Mouse (Mus musculus): Measurements from ENCODE around the gene Pik3c2g.

The Pik3c2g gene

DNA sequence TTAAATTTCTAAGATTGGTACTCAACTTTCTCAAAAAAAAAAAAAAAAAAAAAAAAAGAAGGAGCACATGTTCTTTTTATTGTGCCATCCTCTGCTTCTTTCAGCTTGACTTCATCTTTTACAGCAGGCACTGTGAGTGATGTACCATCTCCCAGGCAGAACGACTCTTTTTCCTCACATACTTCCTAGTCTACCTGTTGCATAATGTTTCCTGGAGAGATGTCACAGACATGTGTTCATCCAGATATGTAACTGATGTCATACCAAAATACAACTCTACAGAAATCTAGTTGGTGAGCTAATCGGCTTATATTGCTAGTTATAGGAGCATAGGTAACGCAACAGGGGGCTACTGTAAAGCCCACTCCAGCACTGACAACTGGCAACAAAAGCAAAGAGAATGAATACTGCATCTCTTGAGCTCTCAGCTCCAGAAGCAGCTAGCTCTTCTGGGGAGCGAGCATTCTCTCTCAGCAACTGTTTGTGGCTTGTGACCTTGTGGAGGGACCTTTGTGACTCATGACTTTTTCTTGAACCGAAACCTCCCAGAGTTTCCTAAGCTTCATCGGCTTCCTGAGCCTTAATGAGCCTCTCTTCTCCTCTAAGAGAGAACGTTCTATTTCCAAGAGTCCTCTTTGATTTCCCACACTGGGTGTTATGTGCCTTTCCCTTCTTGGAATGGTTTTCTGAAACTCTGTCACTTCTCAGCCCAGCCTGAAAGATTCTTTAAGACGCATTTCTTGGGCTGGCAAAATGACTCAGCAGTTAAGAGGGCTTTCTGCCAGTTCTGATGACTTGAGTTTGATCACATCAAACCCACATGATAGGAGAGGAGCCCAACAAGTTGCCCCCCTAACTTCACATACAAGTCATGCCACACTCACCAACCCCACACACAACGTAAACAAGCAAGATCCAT lies 148.9 kb downstream of the Pik3c2g start:
- no peak for DNase-seq

DNA sequence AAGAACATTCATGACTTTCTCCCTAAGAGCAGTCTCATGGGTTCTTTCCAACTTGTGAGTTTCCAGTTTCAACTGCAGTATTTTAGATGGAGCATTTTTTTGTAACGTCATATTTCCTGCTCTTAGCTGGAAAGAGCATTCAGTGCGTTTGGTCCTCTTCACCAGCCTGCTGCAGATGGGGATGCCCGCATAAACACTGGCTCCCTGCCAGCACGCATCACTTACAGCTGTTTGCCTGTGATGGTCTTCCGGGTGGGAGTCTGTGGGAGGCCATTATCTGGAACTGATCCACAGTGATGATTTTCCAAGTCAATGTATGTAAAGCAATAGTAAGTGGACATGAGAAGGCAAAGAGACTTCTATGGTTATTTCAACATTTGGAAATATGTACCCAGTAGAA lies 151.3 kb downstream of the Pik3c2g start:
- no peak for DNase-seq

DNA sequence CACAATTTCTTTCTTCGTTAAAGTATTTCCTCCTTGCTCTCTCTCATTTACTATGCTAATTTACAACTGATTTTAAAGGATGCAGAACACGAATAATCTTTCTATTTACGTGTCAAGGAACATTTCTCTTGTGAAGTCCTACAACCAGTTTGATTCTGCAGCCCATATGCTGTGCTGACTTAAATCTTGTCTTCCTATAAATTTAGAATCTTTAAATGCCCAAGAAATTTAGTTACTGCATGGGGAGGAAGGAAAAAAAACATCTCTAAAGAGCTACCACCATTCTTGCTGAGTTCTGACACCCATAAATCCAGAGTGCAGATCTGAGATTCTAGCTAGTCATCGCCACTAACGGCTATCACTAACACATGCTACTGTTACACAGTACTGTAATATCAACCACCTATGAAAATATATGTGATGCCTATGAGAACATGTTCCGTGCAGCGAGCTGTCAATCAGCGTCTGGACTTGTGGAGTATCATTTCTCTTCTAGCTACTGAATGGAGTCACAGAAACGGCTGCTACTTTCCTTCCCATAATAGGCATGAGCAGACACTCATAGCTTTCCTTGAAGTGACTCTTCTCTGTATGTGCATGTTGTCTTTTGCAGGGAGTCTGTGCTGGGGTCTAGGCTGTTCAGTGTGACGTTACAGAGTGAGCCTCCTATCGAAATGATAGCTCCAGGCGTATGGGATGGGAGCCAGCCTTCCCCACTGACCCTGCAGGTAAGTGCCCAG lies 155.8 kb downstream of the Pik3c2g start:
- DNase-seq, result no peak

DNA sequence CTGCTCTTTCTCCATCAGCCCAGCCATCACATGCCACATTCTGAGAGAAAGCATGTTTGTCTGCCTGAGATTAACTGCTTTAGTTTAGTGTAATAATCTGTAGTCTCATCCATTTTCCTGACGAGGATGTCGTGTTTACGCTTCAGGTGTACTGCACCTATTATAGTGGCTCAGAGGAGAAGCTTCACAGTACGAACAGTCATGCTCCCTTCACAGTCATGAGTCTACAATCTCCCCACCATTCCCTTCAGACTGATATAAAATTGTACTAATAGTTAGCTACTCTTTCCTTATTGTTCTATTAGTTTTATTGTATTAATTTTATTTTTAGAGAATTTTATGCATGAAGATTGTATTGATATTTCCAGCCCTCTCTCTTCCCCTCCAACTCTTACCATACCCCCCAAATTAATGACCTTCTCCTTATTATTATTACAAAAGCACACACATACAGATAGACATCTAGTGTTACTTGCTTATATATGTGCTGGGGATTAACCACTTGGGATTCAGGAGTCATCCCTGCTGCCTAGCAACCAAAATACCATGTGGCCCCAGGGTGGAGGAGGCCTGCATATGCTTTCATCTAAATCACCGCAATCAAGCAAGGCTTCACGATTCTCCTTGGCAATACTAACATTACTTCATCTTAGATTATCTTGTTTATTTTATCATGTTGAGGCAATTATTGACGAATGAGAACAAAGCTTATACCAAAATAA lies 159.9 kb downstream of the Pik3c2g start:
- DNase-seq, result no peak

DNA sequence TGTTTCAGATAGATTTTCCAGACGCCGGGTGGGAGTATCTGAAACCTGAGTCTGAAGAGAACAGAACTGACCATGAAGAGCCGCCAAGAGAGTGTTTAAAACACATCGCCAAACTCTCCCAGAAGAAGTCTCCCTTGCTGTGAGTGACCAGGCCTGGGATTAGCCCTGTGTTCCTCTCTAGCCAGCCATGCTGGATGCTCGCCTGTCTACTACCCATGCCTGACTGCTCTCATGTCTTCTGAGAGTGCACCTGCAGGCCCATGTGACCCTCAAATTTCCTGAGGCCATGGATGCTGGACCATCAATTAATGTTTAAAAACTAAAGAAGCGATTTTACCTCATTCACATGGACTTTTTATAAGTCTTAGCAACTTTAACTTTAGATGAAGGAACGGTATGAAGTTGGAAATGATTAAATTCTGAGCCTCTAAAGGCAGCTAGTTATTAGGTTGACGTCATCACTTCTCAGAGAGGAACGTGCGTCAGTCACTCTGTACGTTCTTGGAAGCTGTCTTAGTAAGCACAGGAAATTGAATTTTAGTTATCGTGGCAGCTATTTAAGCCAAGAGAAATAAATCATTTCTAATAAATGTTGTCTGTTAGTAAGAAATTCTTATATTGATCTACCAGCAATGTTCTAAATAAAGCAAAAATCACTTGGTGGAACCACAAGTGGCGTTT lies 161.2 kb downstream of the Pik3c2g start:
- DNase-seq, result no peak

DNA sequence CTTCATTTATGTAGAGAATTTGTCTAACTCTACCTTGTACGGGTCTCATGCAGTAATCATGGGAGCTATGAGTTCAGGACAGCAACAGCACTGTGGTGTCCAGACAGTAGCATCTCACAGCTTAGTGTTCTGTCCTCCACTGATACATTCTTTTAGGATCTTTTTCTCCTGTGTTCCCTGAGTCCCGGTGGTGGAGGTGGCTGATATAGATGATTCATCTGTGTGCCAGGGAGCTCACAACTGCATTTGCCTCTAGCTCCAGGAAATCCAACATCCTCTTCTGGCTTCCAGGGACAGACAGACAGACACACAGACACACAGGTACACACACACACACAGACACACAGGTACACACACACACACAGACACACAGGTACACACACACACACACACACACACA lies 163.6 kb downstream of the Pik3c2g start:
- no peak for DNase-seq

DNA sequence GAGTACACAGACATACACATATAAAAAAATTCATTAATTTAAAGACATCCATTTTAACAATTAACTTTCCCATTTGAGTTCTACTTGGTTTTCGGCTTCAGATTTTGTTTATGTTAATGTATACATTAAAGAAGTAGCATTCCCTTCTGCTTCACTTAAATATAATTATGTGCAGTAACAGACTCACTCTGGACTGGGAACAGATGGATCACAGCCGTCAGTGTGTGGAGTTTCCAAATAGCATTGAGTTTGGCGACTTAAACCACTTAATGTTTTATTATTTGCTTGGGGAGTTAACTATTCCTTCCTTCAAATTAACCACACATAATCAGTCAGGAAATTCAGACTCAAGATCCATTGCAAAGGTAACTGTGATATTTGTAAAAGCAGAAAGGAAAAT lies 164.0 kb downstream of the Pik3c2g start:
- DNase-seq, result no peak

DNA sequence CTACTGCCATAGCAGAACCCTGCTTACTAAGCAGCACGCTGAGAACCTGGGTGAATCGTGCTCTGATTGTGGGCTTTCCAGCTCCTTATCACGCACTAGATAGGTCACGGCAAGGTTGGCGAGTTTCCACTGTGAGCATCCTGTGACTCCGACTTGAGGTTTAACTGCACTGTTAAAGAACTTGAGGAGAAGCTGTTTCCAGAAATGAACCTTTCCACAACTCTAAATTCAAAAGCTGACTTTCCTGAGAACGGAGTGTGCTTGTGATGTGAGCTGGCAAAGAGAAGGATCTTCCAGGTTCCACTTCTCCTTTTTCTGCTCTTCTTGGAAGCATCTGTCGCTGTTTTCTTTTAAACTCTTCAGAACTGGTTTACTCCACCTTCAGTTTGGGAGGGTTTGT lies 170.9 kb downstream of the Pik3c2g start:
- DNase-seq, result no peak

DNA sequence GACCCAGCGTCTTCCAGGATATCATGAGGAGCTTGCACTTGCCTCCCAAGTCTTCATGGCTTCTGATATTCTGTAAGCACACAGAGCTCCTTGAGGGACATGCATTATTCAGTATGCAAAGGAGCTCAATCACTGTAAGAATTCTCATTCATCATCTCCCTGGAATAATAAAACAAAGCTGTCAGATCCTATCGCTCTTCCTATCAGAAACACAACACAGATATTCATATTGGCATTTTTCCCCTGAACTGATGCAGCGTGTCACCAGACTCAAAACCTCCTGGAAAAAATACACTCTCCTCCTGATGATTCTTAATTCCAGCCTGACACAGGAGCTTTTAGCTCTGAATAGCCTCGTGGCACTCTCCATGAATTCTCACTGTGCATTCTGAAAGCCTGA lies 174.0 kb downstream of the Pik3c2g start:
- no peak for DNase-seq

DNA sequence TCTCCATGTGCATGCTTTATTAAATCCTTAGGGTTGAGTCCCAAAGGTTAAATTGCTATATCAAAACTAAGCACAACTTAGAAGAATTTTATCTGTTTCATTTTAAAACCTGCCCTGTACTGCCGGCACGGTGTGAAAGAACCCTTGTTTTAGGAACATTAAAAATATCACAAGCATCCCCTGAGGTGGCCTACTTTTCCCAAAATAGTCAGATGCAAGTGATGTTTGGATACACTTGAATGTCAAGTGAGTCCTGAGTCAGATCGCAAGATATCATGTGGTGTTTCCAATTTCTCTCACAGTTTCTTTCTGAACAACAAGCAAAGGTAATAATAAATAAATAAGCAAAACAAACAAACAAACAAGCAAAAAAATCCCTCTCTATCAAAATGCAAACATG lies 177.4 kb downstream of the Pik3c2g start:
- DNase-seq, result no peak

DNA sequence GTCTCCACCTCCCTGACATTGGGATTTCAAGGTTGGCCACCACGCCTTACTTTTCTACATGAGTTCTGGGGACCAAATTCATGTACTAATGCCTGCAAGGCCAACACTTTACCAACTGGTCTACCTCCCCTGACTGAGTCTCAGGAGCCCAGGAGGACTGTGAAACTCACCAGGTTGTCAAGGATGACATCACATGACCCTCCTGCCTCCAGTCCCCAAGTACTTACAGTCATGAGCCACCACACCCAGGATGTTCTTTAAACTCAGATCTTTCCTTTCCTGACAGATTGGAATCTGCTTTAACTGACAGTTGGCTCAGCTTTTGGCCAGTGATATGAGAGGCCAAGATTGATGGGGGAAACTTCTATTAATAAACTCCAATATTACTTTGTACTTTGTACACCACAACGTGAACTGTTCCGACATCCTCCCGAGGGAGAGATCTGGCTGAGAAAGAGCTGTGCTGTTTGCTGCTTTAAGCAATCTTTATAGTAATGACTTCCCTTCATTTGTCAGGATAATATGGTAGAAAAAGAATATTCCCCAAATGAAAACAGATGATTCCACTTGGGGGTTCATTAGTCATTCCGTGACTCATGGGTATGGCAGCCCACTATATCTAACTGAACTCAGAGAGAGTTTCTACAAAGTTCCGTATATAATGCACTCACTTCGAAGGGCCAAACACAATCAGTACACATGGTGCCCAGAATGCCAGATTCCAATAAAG lies 182.9 kb downstream of the Pik3c2g start:
- no peak for DNase-seq

DNA sequence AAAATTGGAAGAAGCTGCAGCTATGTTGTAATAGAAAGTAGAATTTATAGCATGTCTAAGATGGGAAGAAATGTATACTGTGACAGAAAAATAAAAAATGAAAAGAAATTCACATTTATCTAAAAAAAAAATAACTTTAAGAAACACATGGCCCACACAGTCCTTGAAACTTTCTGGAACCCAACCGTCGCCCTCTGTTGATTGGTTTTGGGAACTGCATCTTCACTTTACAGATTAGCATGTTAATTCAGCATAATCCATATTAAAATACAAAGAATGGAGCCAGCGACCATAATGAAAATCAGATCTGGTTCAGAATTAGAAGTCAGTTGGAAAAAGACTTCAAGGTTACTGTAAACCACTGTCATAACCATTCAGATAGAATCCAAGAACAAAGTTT lies 183.5 kb downstream of the Pik3c2g start:
- DNase-seq, result no peak

DNA sequence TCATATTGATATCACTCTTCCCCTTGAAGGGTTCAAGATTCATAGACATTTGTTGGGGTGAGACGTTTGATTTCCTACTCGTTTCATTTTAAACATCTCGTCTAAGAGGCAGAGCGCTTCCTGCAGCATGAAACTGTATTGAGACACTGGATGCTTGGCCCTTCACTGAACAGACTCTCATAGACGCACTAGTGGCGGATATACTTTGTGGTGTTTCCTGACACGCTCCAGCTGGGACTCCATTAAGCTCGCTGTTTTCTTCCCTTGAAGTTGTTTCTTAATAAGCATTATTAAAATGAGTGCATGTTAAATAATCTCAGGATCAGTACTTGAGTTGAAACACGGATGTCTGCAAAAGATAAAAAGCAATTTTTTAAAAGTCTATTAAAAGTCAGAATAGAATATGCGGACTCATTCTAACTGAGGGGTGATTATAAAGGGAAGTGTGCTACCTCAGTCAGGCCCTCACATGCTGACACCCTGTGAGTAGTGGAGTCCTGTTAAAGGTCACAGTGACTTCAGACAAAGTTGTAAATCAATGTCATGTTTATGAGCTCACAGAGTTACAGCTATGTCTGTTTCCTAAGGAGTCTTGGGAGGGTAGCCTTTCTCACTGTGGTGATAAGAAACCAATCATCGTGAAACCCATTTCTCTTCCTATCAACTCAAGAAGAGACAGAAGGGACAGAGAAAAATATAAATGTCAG lies 190.7 kb downstream of the Pik3c2g start:
- DNase-seq, result no peak

DNA sequence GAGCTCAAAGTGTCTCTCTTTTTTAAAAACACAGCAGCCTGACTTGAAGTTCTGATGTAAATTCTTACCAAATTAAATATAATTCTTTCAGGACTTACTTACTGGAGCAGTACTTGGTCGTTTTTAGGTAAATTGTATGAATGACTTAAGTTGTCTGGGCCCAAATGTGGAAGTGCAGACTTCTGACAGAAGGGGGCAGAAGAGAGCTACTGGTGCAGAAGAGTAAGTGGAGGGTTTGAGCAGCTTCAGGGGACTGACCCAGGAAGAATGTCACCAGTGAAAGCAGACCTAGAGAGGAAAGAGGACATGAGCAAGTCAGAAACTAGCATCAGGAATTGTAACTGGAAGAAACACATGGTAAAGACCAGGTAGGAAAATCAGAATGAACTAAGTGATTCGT lies 193.0 kb downstream of the Pik3c2g start:
- DNase-seq, result no peak

DNA sequence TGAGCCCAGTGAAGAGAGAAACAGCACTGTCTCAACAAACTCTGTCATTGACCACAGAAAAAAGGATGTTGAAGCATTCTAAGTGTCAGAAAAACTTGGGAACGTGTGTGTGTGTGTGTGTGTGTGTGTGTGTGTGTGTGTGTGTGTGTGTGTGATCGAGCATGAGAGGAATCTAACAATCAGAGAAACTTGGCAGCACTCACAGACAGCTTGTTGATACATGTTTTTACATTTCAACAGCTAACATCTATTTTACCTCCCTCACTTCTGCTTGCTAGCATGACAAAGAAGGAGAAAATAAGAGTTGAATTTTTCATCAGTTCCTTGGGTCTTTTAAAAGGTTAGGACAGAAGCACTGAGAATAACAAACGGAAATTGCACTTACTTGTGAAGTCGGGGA lies 202.5 kb downstream of the Pik3c2g start:
- DNase-seq, result no peak

DNA sequence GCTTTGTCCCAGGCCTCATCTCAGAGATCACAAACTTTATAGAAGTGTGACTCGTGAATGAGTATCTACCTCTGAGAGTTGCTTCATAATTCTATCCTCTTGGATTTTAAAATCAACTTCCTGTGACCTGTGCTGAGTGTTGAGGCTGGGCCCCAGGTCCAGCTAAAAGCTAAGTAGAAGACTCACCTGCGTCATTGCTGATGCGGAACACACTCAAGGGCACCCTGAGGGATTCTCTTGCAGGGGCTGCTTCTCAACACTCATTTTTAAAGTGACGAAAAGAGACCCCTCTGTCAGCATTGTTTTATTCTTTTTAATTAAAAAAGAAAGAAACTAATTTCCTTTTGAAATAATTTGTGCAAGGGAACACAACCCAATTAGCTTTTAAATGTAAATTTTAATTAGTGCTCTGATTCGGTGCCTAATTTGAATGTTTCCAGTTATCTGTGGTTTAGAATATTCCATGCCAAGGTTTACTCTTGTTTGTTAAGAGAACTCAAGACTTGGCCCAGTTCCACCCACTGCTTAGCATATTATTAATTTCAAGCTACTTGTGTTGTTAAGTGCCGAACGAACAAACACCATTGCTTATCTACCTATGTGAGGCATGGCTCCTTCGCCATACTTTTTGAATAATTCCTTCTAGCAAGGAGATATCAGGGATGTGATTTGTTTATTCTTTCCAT lies 212.7 kb downstream of the Pik3c2g start:
- no peak for DNase-seq

DNA sequence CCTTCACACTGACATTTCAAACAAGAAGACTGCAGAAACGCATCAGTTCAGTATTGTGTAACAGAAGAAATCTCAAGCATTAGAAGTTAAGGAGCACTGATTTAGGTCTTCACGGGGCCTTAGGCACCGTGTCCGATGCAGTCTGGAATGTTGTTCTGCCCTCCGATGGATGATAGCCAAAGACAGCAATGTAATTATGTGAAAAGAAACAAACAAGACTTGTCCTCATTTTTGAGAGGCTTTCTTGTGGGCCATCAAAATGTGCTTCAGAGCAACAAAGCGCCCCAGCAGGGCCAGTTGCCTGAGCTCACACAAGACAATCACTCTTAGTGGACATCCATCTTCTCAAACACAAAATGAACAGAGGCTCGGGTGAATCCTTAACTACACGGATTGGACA lies 234.9 kb downstream of the Pik3c2g start:
- DNase-seq, result no peak

DNA sequence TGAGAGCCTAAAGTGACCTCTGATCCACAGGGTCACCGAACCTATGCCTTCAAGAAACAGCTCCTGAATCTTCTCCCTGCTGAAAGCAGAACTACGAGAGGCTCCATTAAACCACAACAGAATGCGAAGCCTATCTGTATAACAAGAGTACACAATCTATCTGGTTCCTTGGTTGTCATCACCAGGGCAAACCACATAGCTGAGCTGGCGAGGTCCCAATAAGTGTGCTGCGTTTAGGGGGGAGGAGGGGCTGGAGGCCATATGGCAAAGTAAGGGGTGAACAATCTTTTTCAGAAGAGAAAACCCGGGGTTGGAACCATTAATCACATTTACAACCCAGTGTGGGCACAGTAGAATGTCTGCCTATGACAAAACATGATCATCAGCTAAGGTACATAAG lies 251.2 kb downstream of the Pik3c2g start:
- no peak for DNase-seq

DNA sequence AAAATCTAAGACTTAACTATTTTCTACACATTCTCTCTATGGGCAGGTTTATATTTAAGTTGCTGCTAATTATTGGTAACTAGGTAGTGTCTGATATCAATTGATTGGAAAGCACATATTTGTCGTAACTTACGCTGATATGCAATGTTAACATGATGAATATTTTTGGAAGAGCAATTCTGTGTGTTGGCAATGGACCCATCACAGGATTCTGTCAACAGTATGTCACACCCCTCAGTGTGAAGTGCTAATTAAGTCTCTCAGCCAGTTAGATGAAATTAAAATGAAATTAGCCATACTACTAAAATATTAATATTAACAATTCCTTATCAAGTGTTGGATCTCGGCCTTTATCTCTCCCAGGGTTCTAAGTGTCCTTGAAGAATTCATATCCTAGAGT lies 251.7 kb downstream of the Pik3c2g start:
- no peak for DNase-seq

DNA sequence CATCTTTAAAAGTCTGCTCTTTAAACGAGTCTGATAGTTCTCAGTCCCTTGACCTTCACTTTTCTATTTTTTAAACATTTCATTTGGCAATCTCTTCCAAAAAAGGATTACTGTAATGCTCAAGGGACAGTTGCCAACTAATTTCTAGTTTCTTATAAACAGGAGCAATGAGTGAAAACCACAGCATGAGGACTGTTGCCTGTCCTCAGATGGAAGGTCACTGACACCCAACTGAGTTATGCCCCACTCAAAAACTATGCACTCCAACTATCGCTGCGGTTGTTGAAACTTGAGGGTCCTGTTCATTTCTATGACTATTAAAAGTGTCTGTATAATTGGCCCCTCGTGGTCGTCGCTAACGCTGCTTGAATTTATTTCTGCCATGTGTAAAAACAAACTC lies 252.9 kb downstream of the Pik3c2g start:
- no peak for DNase-seq

DNA sequence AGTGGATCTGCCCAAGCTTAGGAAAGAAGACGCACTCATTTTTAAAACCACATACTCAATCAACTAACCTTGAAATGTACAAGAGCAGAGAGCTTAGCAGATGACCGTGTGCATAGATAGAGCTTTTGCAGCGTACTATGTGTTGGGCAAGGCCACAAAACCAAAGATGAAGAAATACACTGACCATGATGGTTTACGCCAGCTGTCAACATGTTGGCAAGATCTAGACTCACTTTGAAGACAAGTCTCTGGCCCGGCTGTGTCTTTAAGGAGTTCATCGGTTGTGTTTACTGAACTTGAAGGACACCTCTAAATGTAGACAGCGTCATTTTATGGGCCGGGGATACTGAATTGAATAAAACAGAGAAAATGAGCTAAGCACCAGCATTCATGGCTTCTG lies 254.3 kb downstream of the Pik3c2g start:
- no peak for DNase-seq

All from right cerebral cortex, postnatal 25 days (tissue).